In the genomic region with DNA sequence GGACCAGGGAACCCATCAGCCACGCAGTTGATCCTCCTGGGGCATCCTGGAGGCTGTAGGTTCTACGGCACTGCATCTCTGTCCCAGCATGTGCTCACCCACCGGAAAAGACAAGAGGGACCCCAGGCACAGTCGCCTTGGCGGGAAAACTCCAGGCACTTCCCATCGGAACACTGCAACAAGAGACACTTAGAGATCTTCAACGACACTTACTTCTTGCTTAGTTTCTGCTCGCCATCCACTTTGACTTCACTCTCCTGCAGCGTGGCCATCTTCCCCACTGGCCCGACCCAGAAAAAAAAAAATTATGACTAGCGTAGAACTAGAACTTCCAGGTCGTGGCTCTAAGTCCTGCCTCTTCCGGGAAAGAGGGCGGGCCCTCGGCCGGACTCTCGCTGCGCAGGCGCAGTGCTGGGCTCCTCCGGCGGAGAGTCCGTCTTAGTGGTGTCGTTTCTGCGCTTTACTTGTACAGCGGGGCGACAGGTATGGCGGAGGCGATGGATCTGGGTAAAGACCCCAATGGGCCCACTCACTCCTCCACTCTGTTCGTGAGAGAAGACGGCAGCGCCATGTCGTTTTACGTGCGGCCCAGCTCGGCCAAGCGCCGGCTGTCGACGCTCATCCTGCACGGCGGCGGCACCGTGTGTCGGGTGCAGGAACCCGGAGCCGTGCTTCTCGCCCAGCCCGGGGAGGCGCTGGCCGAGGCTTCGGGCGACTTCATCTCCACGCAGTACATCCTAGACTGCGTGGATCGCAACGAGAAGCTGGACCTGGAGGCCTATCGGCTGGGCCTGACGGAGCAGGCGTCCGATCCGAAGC, we compare ENCODE assay signal across 7 mouse cellular contexts. TPM values are rescaled to one million over a fixed set of nuclear protein-coding genes. Genes with fewer than 3 reads are reported as not detected.
DNase-seq lines count a peak whose midpoint lies in the region; ATAC-seq lines count a peak whose summit lies in the region.

A gene (minus strand): TSS at position 327 of the 819 bp plus-strand sequence.
A gene (plus strand): TSS at position 402 of the 819 bp plus-strand sequence.

- H3K36me3 ChIP-seq in intestine, embryonic 15.5 days: peaks cover 3% of the 10 kb centered on the region; the same call in 1 of the 2 replicates
- H3K36me3 ChIP-seq in midbrain, embryonic 10.5 days: peaks cover 24% of the 10 kb centered on the region

- H3K4me1 ChIP-seq in intestine, embryonic 15.5 days (replicated peaks): peaks cover 11% of the 10 kb centered on the region
- H3K4me1 ChIP-seq in midbrain, embryonic 10.5 days: peaks cover 29% of the 10 kb centered on the region

- peak; percentile 96 for DNase-seq in adrenal gland, adult 2 months
- peak; percentile 90 for DNase-seq in embryo, embryonic 11.5 days (ENCODE audit: low read depth, low spot score)
- peak; percentile 90 for DNase-seq in gastrocnemius, postnatal 36 days
- peak; percentile 90 to 95 for DNase-seq in left cerebral cortex, postnatal 25 days (ENCODE audit: low spot score in 2 of 2)
- DNase-seq in midbrain, embryonic 10.5 days (ENCODE audit: low spot score): peak; percentile 94
- peak; percentile 89 for DNase-seq in right cerebral cortex, postnatal 4 days

- H3K9me3 ChIP-seq in intestine, embryonic 15.5 days: no peaks in the 10 kb centered on the region
- H3K9me3 ChIP-seq in midbrain, embryonic 10.5 days (replicated peaks): no peaks in the 10 kb centered on the region

- intact Hi-C loops in gastrocnemius, postnatal 36 days (cut with DNase I): no loop called here
- intact Hi-C loops in left cerebral cortex, postnatal 25 days (cut with DNase I): loop anchor here (2.0 kb wide), 1 partner anchor 18 kb away; a partner anchor contains a TSS

- H3K27me3 ChIP-seq in intestine, embryonic 15.5 days (replicated peaks): no peaks in the 10 kb centered on the region
- H3K27me3 ChIP-seq in midbrain, embryonic 10.5 days (ENCODE audit: low read depth, poor library complexity, severe bottlenecking): no peaks in the 10 kb centered on the region

- peak within 1 kb of the TSS; percentile 93 for H3K4me2 ChIP-seq in intestine, embryonic 15.5 days (replicated peaks)

- peak within 1 kb of the TSS; percentile 96 for H3K4me3 ChIP-seq in intestine, embryonic 15.5 days (replicated peaks)
- peak within 1 kb of the TSS; percentile 97 for H3K4me3 ChIP-seq in midbrain, embryonic 10.5 days

- H3K9ac ChIP-seq in intestine, embryonic 15.5 days: peak within 1 kb of the TSS; percentile 90

- H3K27ac ChIP-seq in intestine, embryonic 15.5 days: peak within 1 kb of the TSS; percentile 79
- H3K27ac ChIP-seq in midbrain, embryonic 10.5 days (replicated peaks): peak within 1 kb of the TSS; percentile 88

- ATAC-seq in intestine, embryonic 15.5 days: peak; percentile 96

- WGBS in intestine, embryonic 15.5 days: under 1% methylated on average over 61 of the region's 61 CpGs
- WGBS in midbrain, embryonic 10.5 days: under 1% methylated on average over 61 of the region's 61 CpGs

RNA-seq across cellular contexts. Expression of the first gene that starts in this region (rescaled TPM):
- total RNA-seq in adrenal gland, adult 2 months (2021): 100 to 1,000 TPM; 105 to 115 TPM
- 18.1 and 21.3 TPM in 2 replicates for polyA plus RNA-seq in adrenal gland, adult 2 months (2012; rRNA removed)
- 100 to 1,000 TPM; 101 to 113 TPM for total RNA-seq in gastrocnemius, postnatal 36 days (2021)
- 181 and 195 TPM in 2 replicates for polyA plus RNA-seq in intestine, embryonic 15.5 days (2015; fragmentation: Nextera tagmentation; extraction: Ambion mirVana)
- 10 to 100 TPM; 67.3 to 71.2 TPM for total RNA-seq in left cerebral cortex, postnatal 25 days (2021)
- 245 and 265 TPM in 2 replicates for polyA plus RNA-seq in midbrain, embryonic 10.5 days (2016; fragmentation: Nextera tagmentation; extraction: Ambion mirVana)

RNA-seq across cellular contexts. Expression of the second gene that starts in this region (rescaled TPM):
- 10 to 100 TPM; 20.1 to 22.7 TPM for total RNA-seq in adrenal gland, adult 2 months (2021)
- polyA plus RNA-seq in adrenal gland, adult 2 months (2012; rRNA removed): 15.4 and 16.3 TPM in 2 replicates
- 1 to 10 TPM; 7.5 to 9.3 TPM for total RNA-seq in gastrocnemius, postnatal 36 days (2021)
- 18.2 and 19.0 TPM in 2 replicates for polyA plus RNA-seq in intestine, embryonic 15.5 days (2015; fragmentation: Nextera tagmentation; extraction: Ambion mirVana)
- total RNA-seq in left cerebral cortex, postnatal 25 days (2021): 10 to 100 TPM; 35.4 to 36.3 TPM
- polyA plus RNA-seq in midbrain, embryonic 10.5 days (2016; fragmentation: Nextera tagmentation; extraction: Ambion mirVana): 29.9 and 32.3 TPM in 2 replicates

Comparison
In these comparisons a context has a peak if more than half of its experiments do, and no peak if none do; other contexts are left out.
1. Peak in every context shown above with its lines: DNase-seq, ATAC-seq, H3K4me3 ChIP-seq and H3K27ac ChIP-seq.